Mouse (Mus musculus) kidney, adult 2 months (tissue): ENCODE measurements around the gene Gm37240.

Experiments used
- CTCF ChIP-seq: fragments of 200-500 bp; conservative IDR thresholded peaks from 2 replicates; pipeline ENCODE4 v1.5.1; 2011; ENCODE audit warnings: low read depth, mild to moderate bottlenecking, control low read depth, low read length, moderate library complexity, mixed read lengths; ENCODE audit not compliant: insufficient read depth, insufficient read length
- POLR2A ChIP-seq: fragments of 200-500 bp; IDR thresholded peaks from one replicate; pipeline ENCODE4 v1.6.1; 2011; ENCODE audit warnings: low read depth, low read length, control low read depth

DNA sequence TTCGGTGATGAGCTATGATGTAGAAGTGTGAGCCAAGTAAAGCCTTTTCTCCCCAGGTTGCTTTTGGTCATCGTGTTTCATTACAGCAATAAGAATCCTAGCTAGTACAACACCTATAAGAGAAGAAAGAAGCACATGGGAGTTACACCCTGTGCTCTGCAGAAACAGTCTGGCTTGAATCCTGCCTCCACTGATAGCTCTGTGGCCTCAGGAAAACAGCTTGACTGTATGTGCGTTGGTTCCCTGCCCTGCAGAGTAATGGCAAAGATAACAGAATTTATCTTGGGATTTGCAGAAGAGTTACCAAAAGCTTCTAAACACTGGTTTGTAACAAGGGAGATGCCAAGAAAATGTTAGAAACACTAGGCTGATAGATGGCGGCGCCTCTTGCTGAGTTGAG lies 75.3 kb downstream of the Gm37240 start:
- TF ChIP-seq CTCF (no peak), POLR2A (no peak)
